Mouse (Mus musculus): ENCODE results near the gene Dnase1l3. TPM values are rescaled to one million over a fixed set of nuclear protein-coding genes. Genes with fewer than 3 reads are reported as not detected.
A peak's percentile ranks its signal among the peaks of the same experiment; 100 is the strongest.

The Dnase1l3 gene
- total RNA-seq (2014; rRNA removed) = not detected in 2 replicates
- 0.07 and 0.09 TPM in 2 replicates for polyA plus RNA-seq (2015; fragmentation: Nextera tagmentation; extraction: Ambion mirVana)

- Histone ChIP-seq H3K36me3 (ENCODE audit: insufficient read depth, low read length) (no peaks in the 10 kb centered on the region), H3K9me3 (ENCODE audit: low read length) (no peaks in the 10 kb centered on the region), H3K4me2 (ENCODE audit: low read depth, low read length, poor library complexity, severe bottlenecking) (no peak within 1 kb of the TSS), H3K4me3 (ENCODE audit: low read depth, low read length) (no peak within 1 kb of the TSS), H3K27me3 (ENCODE audit: insufficient read depth, low read length) (no peaks in the 10 kb centered on the region; the same call in 1 of the 2 replicates), H3K27ac (ENCODE audit: low read depth, low read length) (no peak within 1 kb of the TSS), H3K9ac (replicated peaks; ENCODE audit: low read length, poor library complexity, severe bottlenecking) (no peak within 1 kb of the TSS), H3K4me1 (ENCODE audit: insufficient read depth, low read length) (no peaks in the 10 kb centered on the region)
- ATAC-seq (ENCODE audit: low FRiP score) = no peak
- peak; percentile 55 for TF ChIP-seq CTCF (IDR thresholded peaks at IDR 0.05)
- 73% methylated on average over 8 of the region's 8 CpGs for WGBS
- DNase-seq (ENCODE audit: low spot score) = peak; percentile 19
Measured at GRCm38 (mm10) chr14:7994271-7994767, at the start of gene Dnase1l3. Dnase1l3 (minus strand) TSS chr14:7994573.

- 95% methylated on average over 9 of the region's 9 CpGs for WGBS
- H3K36me3 ChIP-seq (ENCODE audit: insufficient read depth, low read length) = peaks cover 25% of the 10 kb centered on the region
- H3K4me3 ChIP-seq (ENCODE audit: low read depth, low read length) = no peak overlapping the region
- no peaks in the 10 kb centered on the region for H3K4me1 ChIP-seq (ENCODE audit: insufficient read depth, low read length)
- no peak for TF ChIP-seq CTCF (IDR thresholded peaks at IDR 0.05)
- no peak overlapping the region for H3K27ac ChIP-seq (ENCODE audit: low read depth, low read length)
- DNase-seq (ENCODE audit: low spot score) (no peak), ATAC-seq (ENCODE audit: low FRiP score) (no peak)
- H3K9me3 ChIP-seq (ENCODE audit: low read length) = no peaks in the 10 kb centered on the region
- H3K4me2 ChIP-seq (ENCODE audit: low read depth, low read length, poor library complexity, severe bottlenecking) = no peak overlapping the region
- H3K9ac ChIP-seq (replicated peaks; ENCODE audit: low read length, poor library complexity, severe bottlenecking) = no peak overlapping the region
- H3K27me3 ChIP-seq (ENCODE audit: insufficient read depth, low read length) = no peaks in the 10 kb centered on the region
Measured at GRCm38 (mm10) chr14:8042577-8042976, 48.2 kb upstream of the Dnase1l3 start.

GRCm38 (mm10) chr14:8042120-8042519 lies 47.7 kb upstream of the Dnase1l3 start:
- no peaks in the 10 kb centered on the region for H3K27me3 ChIP-seq (ENCODE audit: insufficient read depth, low read length)
- no peaks in the 10 kb centered on the region for H3K9me3 ChIP-seq (ENCODE audit: low read length)
- H3K4me1 ChIP-seq (ENCODE audit: insufficient read depth, low read length) = no peaks in the 10 kb centered on the region
- peaks cover 23% of the 10 kb centered on the region for H3K36me3 ChIP-seq (ENCODE audit: insufficient read depth, low read length)
- no peak overlapping the region for H3K4me3 ChIP-seq (ENCODE audit: low read depth, low read length)
- no peak overlapping the region for H3K27ac ChIP-seq (ENCODE audit: low read depth, low read length)
- no peak overlapping the region for H3K9ac ChIP-seq (replicated peaks; ENCODE audit: low read length, poor library complexity, severe bottlenecking)
- TF ChIP-seq CTCF (IDR thresholded peaks at IDR 0.05) = no peak
- no peak for DNase-seq (ENCODE audit: low spot score)
- H3K4me2 ChIP-seq (ENCODE audit: low read depth, low read length, poor library complexity, severe bottlenecking) = no peak overlapping the region
- no peak for ATAC-seq (ENCODE audit: low FRiP score)
- 92% methylated on average over 2 of the region's 2 CpGs for WGBS

GRCm38 (mm10) chr14:8040911-8041678 lies 46.7 kb upstream of the Dnase1l3 start:
- no peak overlapping the region for H3K4me2 ChIP-seq (ENCODE audit: low read depth, low read length, poor library complexity, severe bottlenecking)
- H3K27me3 ChIP-seq (ENCODE audit: insufficient read depth, low read length) = no peaks in the 10 kb centered on the region
- 91% methylated on average over 12 of the region's 12 CpGs for WGBS
- DNase-seq (ENCODE audit: low spot score) (no peak), ATAC-seq (ENCODE audit: low FRiP score) (no peak)
- no peak overlapping the region for H3K4me3 ChIP-seq (ENCODE audit: low read depth, low read length)
- no peaks in the 10 kb centered on the region for H3K4me1 ChIP-seq (ENCODE audit: insufficient read depth, low read length)
- peaks cover 15% of the 10 kb centered on the region; the same call in 1 of the 2 replicates for H3K36me3 ChIP-seq (ENCODE audit: insufficient read depth, low read length)
- no peak overlapping the region for H3K27ac ChIP-seq (ENCODE audit: low read depth, low read length)
- no peak overlapping the region for H3K9ac ChIP-seq (replicated peaks; ENCODE audit: low read length, poor library complexity, severe bottlenecking)
- TF ChIP-seq CTCF (IDR thresholded peaks at IDR 0.05) = no peak
- H3K9me3 ChIP-seq (ENCODE audit: low read length) = no peaks in the 10 kb centered on the region

- Histone ChIP-seq H3K9ac (replicated peaks; ENCODE audit: low read length, poor library complexity, severe bottlenecking) (no peak overlapping the region), H3K4me3 (ENCODE audit: low read depth, low read length) (no peak overlapping the region), H3K36me3 (ENCODE audit: insufficient read depth, low read length) (peaks cover 12% of the 10 kb centered on the region; the same call in 1 of the 2 replicates), H3K27me3 (ENCODE audit: insufficient read depth, low read length) (no peaks in the 10 kb centered on the region), H3K27ac (ENCODE audit: low read depth, low read length) (no peak overlapping the region), H3K4me2 (ENCODE audit: low read depth, low read length, poor library complexity, severe bottlenecking) (no peak overlapping the region), H3K9me3 (ENCODE audit: low read length) (no peaks in the 10 kb centered on the region), H3K4me1 (ENCODE audit: insufficient read depth, low read length) (no peaks in the 10 kb centered on the region)
- ATAC-seq (ENCODE audit: low FRiP score) (no peak), DNase-seq (ENCODE audit: low spot score) (no peak)
- WGBS = 85% methylated on average over 3 of the region's 3 CpGs
- no peak for TF ChIP-seq CTCF (IDR thresholded peaks at IDR 0.05)
Measured at GRCm38 (mm10) chr14:8040179-8040578, 45.8 kb upstream of the Dnase1l3 start.

GRCm38 (mm10) chr14:8038791-8039448 lies 44.5 kb upstream of the Dnase1l3 start:
- Histone ChIP-seq H3K9ac (replicated peaks; ENCODE audit: low read length, poor library complexity, severe bottlenecking) (no peak overlapping the region), H3K9me3 (ENCODE audit: low read length) (no peaks in the 10 kb centered on the region), H3K36me3 (ENCODE audit: insufficient read depth, low read length) (peaks cover 8% of the 10 kb centered on the region; the same call in 1 of the 2 replicates), H3K4me2 (ENCODE audit: low read depth, low read length, poor library complexity, severe bottlenecking) (no peak overlapping the region), H3K27me3 (ENCODE audit: insufficient read depth, low read length) (no peaks in the 10 kb centered on the region), H3K4me3 (ENCODE audit: low read depth, low read length) (no peak overlapping the region), H3K27ac (ENCODE audit: low read depth, low read length) (no peak overlapping the region), H3K4me1 (ENCODE audit: insufficient read depth, low read length) (no peaks in the 10 kb centered on the region)
- no peak for TF ChIP-seq CTCF (IDR thresholded peaks at IDR 0.05)
- WGBS = 73% methylated on average over 7 of the region's 7 CpGs
- DNase-seq (ENCODE audit: low spot score) (peak; percentile 34), ATAC-seq (ENCODE audit: low FRiP score) (no peak)

Data from midbrain, postnatal 0 days (tissue).